Mouse (Mus musculus): ENCODE results near the gene Pf4. TPM values are rescaled to one million over a fixed set of nuclear protein-coding genes. Genes with fewer than 3 reads are reported as not detected.

The Pf4 gene
- 9.1 TPM for polyA plus RNA-seq (2014; fragmentation: Illumina TruSeq; extraction: RNeasy Lipid Tissue Mini Kit (QIAGEN cat#74804))

GRCm38 (mm10) chr5:90771880-90772653 lies at the start of gene Pf4:
Gene Pf4 (plus strand): TSS chr5:90772435.

GRCm38 (mm10) chr5:90759077-90760065 lies 12.9 kb upstream of the Pf4 start, which contains the start of gene Cxcl5:
Gene Cxcl5 (plus strand): TSS chr5:90759360.

GRCm38 (mm10) chr5:90768218-90768617 lies 4.0 kb upstream of the Pf4 start, which contains the start of gene Ppbp:
Gene Ppbp (plus strand): TSS chr5:90768518.

GRCm38 (mm10) chr5:90785659-90786588 lies 13.7 kb downstream of the Pf4 start, which contains the start of gene Cxcl3:
Gene Cxcl3 (plus strand): TSS chr5:90786103.

GRCm38 (mm10) chr5:90794195-90794625 lies 22.0 kb downstream of the Pf4 start, which contains the start of gene Cxcl15:
Gene Cxcl15 (plus strand): TSS chr5:90794534.

Other genes starting within 250 kb of the Pf4 start
- gene 5830473C10Rik, start 211.3 kb upstream of the Pf4 start, polyA plus RNA-seq (2014; fragmentation: Illumina TruSeq; extraction: RNeasy Lipid Tissue Mini Kit (QIAGEN cat#74804)) = not detected
- 9.4 TPM for gene Rassf6, start 131.8 kb upstream of the Pf4 start, polyA plus RNA-seq (2014; fragmentation: Illumina TruSeq; extraction: RNeasy Lipid Tissue Mini Kit (QIAGEN cat#74804))
- gene Cxcl5, start 13.1 kb upstream of the Pf4 start, polyA plus RNA-seq (2014; fragmentation: Illumina TruSeq; extraction: RNeasy Lipid Tissue Mini Kit (QIAGEN cat#74804)) = 0.97 TPM
- gene Ppbp, start 3.9 kb upstream of the Pf4 start, polyA plus RNA-seq (2014; fragmentation: Illumina TruSeq; extraction: RNeasy Lipid Tissue Mini Kit (QIAGEN cat#74804)) = 0.91 TPM
- gene Cxcl3, start 13.7 kb downstream of the Pf4 start, polyA plus RNA-seq (2014; fragmentation: Illumina TruSeq; extraction: RNeasy Lipid Tissue Mini Kit (QIAGEN cat#74804)) = 0.48 TPM
- 0.34 TPM for gene Cxcl15, start 22.1 kb downstream of the Pf4 start, polyA plus RNA-seq (2014; fragmentation: Illumina TruSeq; extraction: RNeasy Lipid Tissue Mini Kit (QIAGEN cat#74804))
- 4.6 TPM for gene Cxcl1, start 118.8 kb downstream of the Pf4 start, polyA plus RNA-seq (2014; fragmentation: Illumina TruSeq; extraction: RNeasy Lipid Tissue Mini Kit (QIAGEN cat#74804))
- gene Cxcl2, start 131.4 kb downstream of the Pf4 start, polyA plus RNA-seq (2014; fragmentation: Illumina TruSeq; extraction: RNeasy Lipid Tissue Mini Kit (QIAGEN cat#74804)) = 0.46 TPM
- 69.7 TPM for gene Mthfd2l, start 158.7 kb downstream of the Pf4 start, polyA plus RNA-seq (2014; fragmentation: Illumina TruSeq; extraction: RNeasy Lipid Tissue Mini Kit (QIAGEN cat#74804))